Mouse (Mus musculus): ENCODE data around the gene Ppm1a. TPM values are rescaled to one million over a fixed set of nuclear protein-coding genes. Genes with fewer than 3 reads are reported as not detected.
A peak's percentile ranks its signal among the peaks of the same experiment; 100 is the strongest.

Gene Ppm1a
- total RNA-seq, 1 experiment from 2014 or later: 148 TPM

DNA sequence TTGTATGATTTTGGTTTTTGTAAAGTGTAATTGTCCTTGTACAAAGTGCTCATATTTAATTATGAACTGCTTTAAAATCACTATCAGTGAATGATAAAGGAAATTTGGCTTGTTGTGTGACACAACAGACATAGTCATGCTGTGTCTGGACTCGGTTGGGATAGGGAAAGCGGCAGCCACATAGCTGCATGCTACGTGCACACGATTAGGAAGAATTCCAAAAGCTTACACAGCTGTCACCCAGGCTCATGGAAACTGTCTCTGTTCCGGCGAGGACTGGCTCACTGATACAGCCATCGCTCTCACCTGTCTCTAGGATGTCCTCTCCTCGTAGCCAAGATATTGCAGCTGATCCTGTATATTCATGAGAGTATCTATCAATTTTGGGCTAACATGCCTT, 36.7 kb downstream of the Ppm1a start:
- ATAC-seq (ENCODE audit: extremely low read depth, insufficient number of reproducible peaks, low FRiP score, poor library complexity, severe bottlenecking): no peak

- ATAC-seq (ENCODE audit: extremely low read depth, insufficient number of reproducible peaks, low FRiP score, poor library complexity, severe bottlenecking): no peak
These were observed 52.5 kb downstream of the Ppm1a start for GRCm38 (mm10) chr12:72809798-72810197.

GRCm38 (mm10) chr12:72811588-72811987, 54.3 kb downstream of the Ppm1a start:
- ATAC-seq (ENCODE audit: extremely low read depth, insufficient number of reproducible peaks, low FRiP score, poor library complexity, severe bottlenecking): no peak

DNA sequence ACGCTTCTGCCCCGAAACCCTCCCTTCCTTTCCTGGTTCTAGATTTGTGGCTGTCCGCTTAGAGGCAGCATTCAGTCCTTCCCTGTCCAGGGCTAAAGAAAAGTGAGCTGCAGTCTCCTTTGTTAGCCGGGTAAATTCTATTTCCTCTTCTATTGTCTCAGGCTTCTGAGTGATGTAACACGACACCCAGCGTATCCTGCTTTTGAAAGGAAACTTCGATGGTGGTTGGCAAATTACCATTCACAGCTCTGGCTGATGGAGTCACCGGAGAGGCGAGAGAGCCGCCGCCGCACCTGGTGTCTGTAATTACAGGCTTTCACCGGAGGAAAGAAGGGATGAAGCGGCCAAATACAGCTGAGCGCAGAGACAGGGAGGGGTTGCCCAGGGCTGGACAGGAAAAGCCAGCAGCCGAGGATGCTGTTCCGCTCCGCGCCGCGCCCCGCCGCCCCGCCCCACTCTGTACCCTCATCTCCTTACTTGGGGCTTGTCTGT, 63.7 kb downstream of the Ppm1a start:
- ATAC-seq (ENCODE audit: extremely low read depth, insufficient number of reproducible peaks, low FRiP score, poor library complexity, severe bottlenecking): no peak

GRCm38 (mm10) chr12:72821589-72821988, 64.3 kb downstream of the Ppm1a start:
- ATAC-seq (ENCODE audit: extremely low read depth, insufficient number of reproducible peaks, low FRiP score, poor library complexity, severe bottlenecking): no peak

DNA sequence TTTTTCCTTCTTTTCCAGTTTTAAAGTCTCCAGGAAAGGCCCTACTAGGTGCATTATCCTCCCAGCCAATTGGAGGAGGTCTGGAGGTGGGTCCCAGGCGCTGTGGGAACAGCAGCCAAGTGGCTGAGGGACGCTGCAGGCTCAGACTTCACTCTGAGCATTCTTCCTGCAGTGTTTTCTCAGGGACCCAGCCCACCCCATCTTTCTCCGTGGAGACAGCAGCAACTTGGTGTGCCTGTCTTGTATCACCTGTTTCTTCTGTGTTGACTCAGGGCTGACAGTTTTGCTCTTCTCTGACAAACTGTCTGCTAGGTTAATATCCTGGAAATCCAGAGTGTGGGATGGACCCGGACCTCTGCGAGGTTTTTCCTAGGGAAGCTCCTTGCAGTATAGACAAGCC, 68.4 kb downstream of the Ppm1a start:
- ATAC-seq (ENCODE audit: extremely low read depth, insufficient number of reproducible peaks, low FRiP score, poor library complexity, severe bottlenecking): no peak

- no peak for ATAC-seq (ENCODE audit: extremely low read depth, insufficient number of reproducible peaks, low FRiP score, poor library complexity, severe bottlenecking)
These were observed 71.7 kb downstream of the Ppm1a start for GRCm38 (mm10) chr12:72828846-72829556.

DNA sequence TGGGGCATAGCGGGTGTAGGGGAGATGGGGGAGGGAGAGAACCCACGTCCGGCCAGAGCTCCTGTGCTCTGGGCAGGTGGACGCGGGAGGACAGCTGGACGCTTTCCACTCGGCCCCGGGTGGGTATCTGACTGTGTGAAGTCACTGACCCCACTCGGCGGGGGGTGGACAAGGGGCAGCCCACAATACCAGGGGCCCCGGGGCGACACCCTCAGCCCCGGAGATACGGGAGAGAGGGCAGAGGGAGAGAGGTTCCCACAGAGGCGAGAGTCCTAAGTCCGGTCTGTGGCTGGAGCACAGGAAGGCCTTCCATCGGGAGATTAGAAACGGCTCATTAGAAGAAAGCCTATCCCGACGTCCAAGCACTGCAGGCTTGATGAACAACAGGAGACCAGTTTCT, 72.5 kb downstream of the Ppm1a start:
- no peak for ATAC-seq (ENCODE audit: extremely low read depth, insufficient number of reproducible peaks, low FRiP score, poor library complexity, severe bottlenecking)

- no peak for ATAC-seq (ENCODE audit: extremely low read depth, insufficient number of reproducible peaks, low FRiP score, poor library complexity, severe bottlenecking)
These were observed 73.1 kb downstream of the Ppm1a start for GRCm38 (mm10) chr12:72830317-72830716.

- no peak for ATAC-seq (ENCODE audit: extremely low read depth, insufficient number of reproducible peaks, low FRiP score, poor library complexity, severe bottlenecking)
These were observed 74.6 kb downstream of the Ppm1a start for GRCm38 (mm10) chr12:72831711-72832432.

GRCm38 (mm10) chr12:72834773-72835517, 77.7 kb downstream of the Ppm1a start:
- ATAC-seq (ENCODE audit: extremely low read depth, insufficient number of reproducible peaks, low FRiP score, poor library complexity, severe bottlenecking): no peak

- no peak for ATAC-seq (ENCODE audit: extremely low read depth, insufficient number of reproducible peaks, low FRiP score, poor library complexity, severe bottlenecking)
These were observed 78.3 kb downstream of the Ppm1a start for GRCm38 (mm10) chr12:72835518-72836015.

DNA sequence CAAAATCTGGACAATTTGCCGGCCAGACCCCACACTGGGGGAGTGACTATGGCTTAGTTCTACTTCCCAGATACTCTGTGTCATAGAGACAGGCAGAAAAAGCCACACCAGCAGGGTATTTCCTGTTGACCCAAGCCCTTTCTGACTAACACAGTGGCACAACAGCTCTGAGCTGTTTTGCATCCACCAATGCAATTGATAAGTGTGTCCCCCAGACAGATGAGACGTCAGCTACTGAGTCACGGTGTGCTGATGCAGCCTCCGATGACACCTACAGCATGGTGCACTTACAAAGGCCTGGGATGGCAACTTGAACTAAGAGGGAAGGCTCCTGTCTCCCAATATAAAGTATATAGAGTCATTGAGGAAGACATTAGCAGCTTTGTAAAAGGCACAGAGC, 80.0 kb downstream of the Ppm1a start:
- no peak for ATAC-seq (ENCODE audit: extremely low read depth, insufficient number of reproducible peaks, low FRiP score, poor library complexity, severe bottlenecking)

DNA sequence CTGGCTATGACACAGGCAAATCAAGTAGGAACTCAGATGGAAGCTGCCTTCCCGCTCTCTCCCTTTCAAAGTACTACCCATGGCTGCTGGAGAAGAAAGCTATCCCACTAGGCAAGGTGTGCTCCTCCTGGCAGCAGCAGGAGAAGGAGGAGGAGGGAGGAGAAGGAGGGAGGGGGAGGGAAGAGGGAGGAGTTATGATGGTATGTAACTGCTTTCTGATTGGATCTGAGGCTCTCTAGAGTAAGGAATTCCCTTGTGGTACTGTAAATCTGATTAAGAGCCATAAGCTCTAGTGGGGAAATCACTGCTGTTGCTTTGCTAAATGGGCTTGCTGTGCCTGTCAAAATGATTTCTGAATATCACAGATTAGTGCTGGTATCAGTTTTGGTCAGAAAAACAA, 84.2 kb downstream of the Ppm1a start:
- no peak for ATAC-seq (ENCODE audit: extremely low read depth, insufficient number of reproducible peaks, low FRiP score, poor library complexity, severe bottlenecking)

GRCm38 (mm10) chr12:72843135-72843534, 85.9 kb downstream of the Ppm1a start:
- no peak for ATAC-seq (ENCODE audit: extremely low read depth, insufficient number of reproducible peaks, low FRiP score, poor library complexity, severe bottlenecking)

DNA sequence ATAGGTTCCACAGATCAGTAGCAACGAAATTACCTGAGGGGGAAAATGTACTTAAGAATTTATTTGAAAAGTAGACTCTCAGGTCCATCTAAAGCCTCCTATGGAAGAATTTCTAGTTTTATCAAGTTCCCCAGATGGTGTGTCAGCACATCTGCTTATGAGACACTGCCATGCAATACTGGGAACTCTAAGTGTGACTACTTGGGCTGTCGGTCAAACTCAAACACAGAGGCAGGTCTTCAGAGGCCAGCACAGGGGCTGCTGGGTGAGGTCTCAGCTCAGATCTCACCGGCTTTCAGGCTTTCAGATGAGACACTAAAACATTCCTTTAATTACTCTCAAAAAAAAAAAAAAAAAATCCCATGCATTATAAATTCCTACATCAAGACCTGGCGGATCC, 86.3 kb downstream of the Ppm1a start:
- no peak for ATAC-seq (ENCODE audit: extremely low read depth, insufficient number of reproducible peaks, low FRiP score, poor library complexity, severe bottlenecking)

GRCm38 (mm10) chr12:72843973-72844620, 86.8 kb downstream of the Ppm1a start:
- ATAC-seq (ENCODE audit: extremely low read depth, insufficient number of reproducible peaks, low FRiP score, poor library complexity, severe bottlenecking): peak; percentile 94

DNA sequence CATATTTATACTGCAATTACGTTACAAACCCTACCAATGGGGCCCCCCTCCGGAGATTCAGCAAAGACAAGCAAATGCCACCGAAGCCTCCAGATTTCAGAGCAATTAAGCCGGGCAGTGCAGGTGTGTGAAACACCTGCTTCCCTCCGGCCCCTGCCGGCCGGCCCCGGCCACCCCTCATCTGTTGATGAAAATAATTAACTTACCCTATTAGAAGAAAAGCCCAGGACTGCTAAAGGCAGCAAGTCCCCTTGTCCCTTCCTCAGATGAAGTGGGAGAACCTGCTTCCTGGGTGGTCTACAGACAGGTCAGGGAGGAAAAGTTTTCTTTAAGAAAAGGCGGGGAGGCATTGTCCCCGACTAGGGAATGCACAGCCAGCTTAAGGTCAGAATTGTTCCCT, 88.7 kb downstream of the Ppm1a start:
- no peak for ATAC-seq (ENCODE audit: extremely low read depth, insufficient number of reproducible peaks, low FRiP score, poor library complexity, severe bottlenecking)

GRCm38 (mm10) chr12:72847725-72848124, 90.5 kb downstream of the Ppm1a start:
- peak; percentile 11; the same call in 1 of the 2 replicates for ATAC-seq (ENCODE audit: extremely low read depth, insufficient number of reproducible peaks, low FRiP score, poor library complexity, severe bottlenecking)
